Mouse (Mus musculus) heart, embryonic 11.5 days (tissue): ENCODE measurements around the gene Casd1. TPM values are rescaled to one million over a fixed set of nuclear protein-coding genes. Genes with fewer than 3 reads are reported as not detected.

ENCODE experiments used
- ATAC-seq: fragments of 200-750 bp; cut with Nextera tagmentation; replicated peaks from 2 replicates; pipeline ENCODE4 v1.8.0; 2017; ENCODE audit warnings: moderate library complexity; ENCODE audit not compliant: insufficient number of reproducible peaks, low FRiP score, low TSS enrichment
- H3K27ac ChIP-seq: fragments of 300-500 bp; sonication (generic); 2 replicates; pipeline ENCODE4 v1.5.1; 2014; ENCODE audit warnings: mild to moderate bottlenecking, low read depth, low read length
- H3K27me3 ChIP-seq: fragments of 300-500 bp; sonication (generic); 2 replicates; pipeline ENCODE4 v1.6.1; 2014; ENCODE audit warnings: mild to moderate bottlenecking, low read length, mixed read lengths; ENCODE audit not compliant: control insufficient read depth, insufficient read depth
- H3K36me3 ChIP-seq: fragments of 300-500 bp; sonication (generic); 2 replicates; pipeline ENCODE4 v1.6.1; 2014; ENCODE audit warnings: mild to moderate bottlenecking, low read length, moderate library complexity, mixed read lengths; ENCODE audit not compliant: control insufficient read depth, insufficient read depth
- H3K4me1 ChIP-seq: fragments of 300-500 bp; sonication (generic); 2 replicates; pipeline ENCODE4 v1.6.1; 2014; ENCODE audit warnings: low read length; ENCODE audit not compliant: control insufficient read depth, insufficient read depth
- H3K4me2 ChIP-seq: fragments of 300-500 bp; sonication (generic); 2 replicates; pipeline ENCODE4 v1.6.1; 2014; ENCODE audit warnings: mild to moderate bottlenecking, moderate library complexity
- H3K4me3 ChIP-seq: fragments of 300-500 bp; sonication (generic); 2 replicates; pipeline ENCODE4 v1.5.1; 2014; ENCODE audit warnings: low read depth, low read length
- H3K9ac ChIP-seq: fragments of 300-500 bp; sonication (generic); 2 replicates; pipeline ENCODE4 v1.6.1; 2014; ENCODE audit warnings: mild to moderate bottlenecking, low read depth, low read length, moderate library complexity
- H3K9me3 ChIP-seq: fragments of 300-500 bp; sonication (generic); replicated peaks from 2 replicates; pipeline ENCODE4 v1.6.1; 2016; ENCODE audit warnings: low read length; ENCODE audit not compliant: control insufficient read depth
- WGBS: fragments of 180-500 bp; shearing (Covaris S2); extraction: QIAGEN DNeasy Blood & Tissue Kit; methylation state at CpG from one replicate; pipeline ENCODE4 v1.1.7; 2014; ENCODE audit not compliant: insufficient replicate concordance; 5-methylcytosine and 5-hydroxymethylcytosine counted together
- polyA plus RNA-seq: library from polyadenylated mRNA; unstranded; fragments of >200 nt; fragmentation: Nextera tagmentation; extraction: Ambion mirVana; gene quantifications from 2 replicates; pipeline ENCODE4 v1.2.1, GENCODE M21; 2014

The Casd1 gene
- polyA plus RNA-seq, 1 experiment from 2014 or later: 30.2 TPM

DNA sequence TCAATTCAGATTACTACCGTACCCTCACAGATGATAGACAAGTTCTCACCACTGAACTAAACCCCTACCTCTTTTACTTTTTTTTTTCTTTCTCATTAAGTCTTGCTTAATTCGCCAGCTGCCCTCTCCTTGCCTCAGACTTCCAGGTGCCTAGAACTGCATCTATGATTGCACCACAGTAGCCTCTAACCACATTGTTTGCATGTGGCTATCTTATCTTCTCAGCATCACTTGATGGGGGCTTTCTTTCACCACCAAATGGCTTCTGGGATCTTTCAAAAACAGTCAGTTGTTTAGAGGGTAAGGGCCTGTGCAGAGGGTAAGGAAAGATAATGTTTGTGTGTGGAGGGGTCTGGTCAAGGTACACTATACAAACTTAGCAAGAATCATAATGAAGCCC is 63.7 kb downstream of the Casd1 start:
- no peak for ATAC-seq
- H3K27ac ChIP-seq: no peak overlapping the region
- H3K4me2 ChIP-seq: no peak overlapping the region
- H3K9ac ChIP-seq: no peak overlapping the region
- H3K27me3 ChIP-seq: no peaks in the 10 kb centered on the region
- WGBS: 23% methylated on average over 2 of the region's 2 CpGs
- H3K4me3 ChIP-seq: no peak overlapping the region
- H3K36me3 ChIP-seq: no peaks in the 10 kb centered on the region
- H3K4me1 ChIP-seq: no peaks in the 10 kb centered on the region
- H3K9me3 ChIP-seq: no peaks in the 10 kb centered on the region

DNA sequence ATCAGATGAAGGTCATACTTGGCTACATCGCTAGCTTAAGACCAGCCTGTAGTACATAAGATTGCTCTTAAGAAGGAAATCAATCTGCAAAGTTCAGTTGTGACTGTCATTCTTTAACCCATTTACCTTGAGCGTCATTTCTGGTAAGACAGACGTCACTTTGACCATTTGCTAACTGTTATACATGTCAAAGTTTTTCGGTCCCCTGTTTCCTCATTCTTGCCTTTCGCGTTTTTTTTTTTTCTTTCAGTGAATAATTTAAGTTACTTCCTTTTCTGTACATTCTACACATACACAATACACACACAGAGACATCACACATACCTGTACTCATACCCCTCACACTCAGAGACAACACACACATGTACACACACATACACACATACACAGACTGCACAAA is 64.5 kb downstream of the Casd1 start:
- Histone ChIP-seq H3K27me3 (no peaks in the 10 kb centered on the region), H3K9me3 (no peaks in the 10 kb centered on the region), H3K4me1 (no peaks in the 10 kb centered on the region), H3K36me3 (no peaks in the 10 kb centered on the region), H3K27ac (no peak overlapping the region), H3K9ac (no peak overlapping the region), H3K4me3 (no peak overlapping the region), H3K4me2 (no peak overlapping the region)
- no peak for ATAC-seq
- 82% methylated on average over 6 of the region's 6 CpGs for WGBS

DNA sequence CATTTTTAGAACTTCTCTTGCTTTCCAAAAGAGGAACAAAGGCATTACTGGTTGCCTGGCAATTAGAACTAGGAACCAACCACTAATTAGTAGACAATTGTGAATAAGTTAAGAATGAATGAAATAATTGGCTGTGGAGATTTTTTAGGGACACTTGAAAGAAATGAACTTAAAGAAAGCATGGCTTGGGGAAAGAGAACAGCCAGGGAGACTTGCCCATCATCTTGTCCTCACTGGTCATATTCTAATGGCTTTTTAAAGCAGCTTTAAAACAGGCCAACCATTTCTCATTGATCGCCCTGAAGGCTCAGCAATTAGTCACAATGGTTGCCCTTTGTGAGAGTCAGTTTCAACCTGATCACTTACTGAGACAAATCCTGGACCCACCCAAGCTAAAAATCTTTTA is 76.7 kb downstream of the Casd1 start:
- no peaks in the 10 kb centered on the region for H3K4me1 ChIP-seq
- H3K9me3 ChIP-seq: no peaks in the 10 kb centered on the region
- 85% methylated on average over 1 of the region's 1 CpGs for WGBS
- no peak for ATAC-seq
- H3K27ac ChIP-seq: no peak overlapping the region
- H3K9ac ChIP-seq: no peak overlapping the region
- no peaks in the 10 kb centered on the region for H3K27me3 ChIP-seq
- no peak overlapping the region for H3K4me3 ChIP-seq
- no peaks in the 10 kb centered on the region for H3K36me3 ChIP-seq
- H3K4me2 ChIP-seq: no peak overlapping the region

DNA sequence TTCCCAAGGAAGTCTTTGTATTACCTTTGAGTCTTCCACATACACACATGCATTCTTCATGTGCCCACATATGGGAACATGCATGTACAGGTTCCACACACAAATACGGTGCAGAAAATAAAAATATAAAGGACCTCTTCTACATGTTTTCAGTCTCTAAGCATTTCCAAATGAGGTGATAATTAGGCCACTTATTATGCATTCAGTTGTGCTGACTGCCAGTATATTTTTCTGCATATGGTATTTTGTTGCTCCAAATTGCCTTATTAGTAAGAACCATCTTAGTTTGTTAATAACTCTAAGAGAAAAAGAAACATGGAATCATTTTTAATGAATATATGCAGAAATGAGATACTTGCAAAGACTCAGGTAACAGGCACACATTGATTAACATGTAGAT is 79.3 kb downstream of the Casd1 start:
- no peak overlapping the region for H3K4me2 ChIP-seq
- no peaks in the 10 kb centered on the region for H3K9me3 ChIP-seq
- no peak for ATAC-seq
- no peak overlapping the region for H3K9ac ChIP-seq
- H3K27ac ChIP-seq: no peak overlapping the region
- no peak overlapping the region for H3K4me3 ChIP-seq
- H3K36me3 ChIP-seq: no peaks in the 10 kb centered on the region
- H3K4me1 ChIP-seq: no peaks in the 10 kb centered on the region
- no peaks in the 10 kb centered on the region for H3K27me3 ChIP-seq
- WGBS: 82% methylated on average over 1 of the region's 1 CpGs

DNA sequence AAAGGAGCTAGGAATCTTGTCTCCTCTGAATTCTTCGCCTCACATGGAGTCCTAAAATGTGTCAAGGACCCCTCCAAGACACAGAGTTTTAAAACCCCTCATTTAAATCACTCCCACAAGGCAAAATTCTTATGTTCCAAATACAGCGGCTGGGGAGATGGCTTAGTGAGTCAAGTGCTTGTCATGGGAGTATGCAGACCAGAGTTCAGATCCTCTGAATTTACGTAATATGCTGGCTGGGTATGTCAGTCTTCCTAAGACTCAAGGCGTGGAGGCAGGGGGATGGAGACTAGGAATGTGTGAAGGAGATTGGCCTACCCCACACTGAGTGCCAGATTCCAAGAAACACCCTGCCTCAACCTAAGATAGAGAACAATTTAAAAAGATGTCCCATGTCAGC is 79.9 kb downstream of the Casd1 start:
- no peak for ATAC-seq
- Histone ChIP-seq H3K4me2 (no peak overlapping the region), H3K36me3 (no peaks in the 10 kb centered on the region), H3K4me1 (no peaks in the 10 kb centered on the region), H3K27me3 (no peaks in the 10 kb centered on the region), H3K4me3 (no peak overlapping the region), H3K9ac (no peak overlapping the region), H3K27ac (no peak overlapping the region), H3K9me3 (no peaks in the 10 kb centered on the region)
- 73% methylated on average over 4 of the region's 4 CpGs for WGBS

DNA sequence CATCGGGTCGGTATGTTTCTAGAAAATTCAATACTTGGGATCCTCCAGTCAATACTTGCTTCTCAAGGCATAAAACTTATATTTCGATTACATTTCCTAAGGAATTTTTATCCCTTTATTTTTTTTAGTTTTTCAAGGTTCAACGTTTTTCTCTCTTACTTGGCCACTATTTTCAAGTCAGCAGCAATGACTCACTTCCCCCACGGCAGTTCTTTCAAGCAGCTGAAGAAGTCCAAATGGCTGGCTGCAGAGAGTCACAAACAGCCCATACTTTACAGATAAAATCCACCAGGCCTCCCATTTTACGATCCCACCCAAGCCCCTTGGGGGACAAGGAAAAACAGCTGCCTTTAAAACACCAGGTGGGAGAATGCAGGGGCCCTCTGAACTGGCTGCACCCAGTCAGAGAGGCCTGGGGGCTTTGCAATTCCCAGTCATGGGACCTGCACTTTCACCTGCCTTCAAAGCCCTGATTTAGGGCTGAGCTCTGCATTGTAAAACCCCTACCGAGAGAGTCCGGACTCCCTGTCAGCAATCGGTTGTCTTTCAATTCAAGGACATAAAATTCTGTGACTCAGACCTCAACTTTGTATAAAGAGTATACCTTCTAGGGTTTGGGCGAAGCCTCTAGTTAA is 84.2 kb downstream of the Casd1 start:
- Histone ChIP-seq H3K36me3 (no peaks in the 10 kb centered on the region), H3K9me3 (no peaks in the 10 kb centered on the region), H3K4me1 (no peaks in the 10 kb centered on the region), H3K4me3 (no peak overlapping the region), H3K27me3 (no peaks in the 10 kb centered on the region), H3K27ac (no peak overlapping the region), H3K9ac (no peak overlapping the region), H3K4me2 (no peak overlapping the region)
- ATAC-seq: no peak
- WGBS: 55% methylated on average over 10 of the region's 10 CpGs

DNA sequence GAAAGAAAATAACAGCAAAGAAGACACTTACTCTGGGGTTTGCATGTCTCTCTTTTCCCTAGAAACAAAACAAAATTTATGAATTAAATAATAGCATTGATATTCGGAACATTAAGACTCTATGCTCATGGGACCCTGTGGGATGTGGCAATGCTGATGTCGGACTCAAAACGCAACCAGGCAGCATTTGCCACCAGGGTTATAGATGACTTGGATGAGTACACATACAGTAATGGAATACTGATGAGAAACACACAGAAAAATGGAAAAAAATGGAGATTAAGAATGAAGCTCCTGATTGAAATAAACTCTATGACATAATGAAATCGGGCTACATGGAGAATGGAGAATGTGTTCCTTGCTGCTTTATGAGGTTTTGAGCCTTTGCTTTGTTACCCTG is 89.8 kb downstream of the Casd1 start:
- Histone ChIP-seq H3K4me1 (no peaks in the 10 kb centered on the region), H3K9me3 (no peaks in the 10 kb centered on the region), H3K27me3 (no peaks in the 10 kb centered on the region), H3K9ac (no peak overlapping the region), H3K4me2 (no peak overlapping the region), H3K27ac (no peak overlapping the region), H3K4me3 (no peak overlapping the region), H3K36me3 (no peaks in the 10 kb centered on the region)
- ATAC-seq: no peak
- 90% methylated on average over 4 of the region's 4 CpGs for WGBS

Other genes with a start within 250 kb of the Casd1 start
- gene Col1a2, start 96.0 kb upstream of the Casd1 start, polyA plus RNA-seq: 113 and 141 TPM in 2 replicates
- 52.7 and 56.2 TPM in 2 replicates for gene Sgce, start 146.4 kb downstream of the Casd1 start, polyA plus RNA-seq
- 9.1 and 11.6 TPM in 2 replicates for gene Peg10, start 146.5 kb downstream of the Casd1 start, polyA plus RNA-seq